Comparison of ENCODE assay signal across 9 mouse cellular contexts in genomic region chr7:6344124-6344523, GRCm38 (mm10). TPM values are rescaled to one million over a fixed set of nuclear protein-coding genes. Genes with fewer than 3 reads are reported as not detected.
A peak's percentile ranks its signal among the peaks of the same experiment; 100 is the strongest.
DNase-seq lines count a peak whose midpoint lies in the region; ATAC-seq and TF ChIP-seq lines count a peak whose summit lies in the region.
"Had no signal": no experiment of that assay in that cellular context is flagged by ENCODE, and none has a peak within 500 bp of the region (broad histone marks: within the 10 kb centered on the region; RNA-seq: fewer than 3 reads in every experiment).

No protein-coding gene starts in this region.

- 30% methylated on average over 10 of the region's 10 CpGs for WGBS in kidney, postnatal 0 days
- 32% methylated on average over 10 of the region's 10 CpGs for WGBS in forebrain, embryonic 10.5 days
- WGBS in limb, embryonic 10.5 days = 38% methylated on average over 10 of the region's 10 CpGs
- 31% methylated on average over 10 of the region's 10 CpGs for WGBS in neural tube, embryonic 14.5 days

- H3K27me3 ChIP-seq in kidney, postnatal 0 days (ENCODE audit: insufficient read depth, low read length) = no peaks in the 10 kb centered on the region
- no peaks in the 10 kb centered on the region for H3K27me3 ChIP-seq in forebrain, embryonic 10.5 days (ENCODE audit: poor library complexity, severe bottlenecking)
- H3K27me3 ChIP-seq in limb, embryonic 10.5 days (ENCODE audit: low read depth, poor library complexity, severe bottlenecking) = no peaks in the 10 kb centered on the region
- H3K27me3 ChIP-seq in neural tube, embryonic 14.5 days (ENCODE audit: control insufficient read depth, insufficient read depth, low read length) = no peaks in the 10 kb centered on the region

- no peak for DNase-seq in kidney, postnatal 0 days (ENCODE audit: low spot score)
- DNase-seq in kidney, adult 8-10 months = no peak
- no peak for DNase-seq in forebrain, embryonic 10.5 days (ENCODE audit: extremely low spot score, low spot score)
- DNase-seq in limb, embryonic 10.5 days (ENCODE audit: low spot score) = no peak
- no peak for DNase-seq in frontal cortex, postnatal 10 days (ENCODE audit: low spot score in 2 of 2)
- DNase-seq in layer of hippocampus, adult 9-11 months = no peak

- H3K9ac ChIP-seq in kidney, postnatal 0 days (ENCODE audit: low read depth, low read length) = peak overlapping the region; percentile 57
- no peak overlapping the region; the same call in none of the 2 replicates for H3K9ac ChIP-seq in neural tube, embryonic 14.5 days (replicated peaks; ENCODE audit: low read depth, low read length)

- H3K27ac ChIP-seq in kidney, postnatal 0 days = no peak overlapping the region
- H3K27ac ChIP-seq in forebrain, embryonic 10.5 days = peak overlapping the region; percentile 91; the same call in 1 of the 2 replicates
- H3K27ac ChIP-seq in limb, embryonic 10.5 days = peak overlapping the region; percentile 89; the same call in 1 of the 2 replicates
- H3K27ac ChIP-seq in neural tube, embryonic 14.5 days (ENCODE audit: low read depth, low read length) = peak overlapping the region; percentile 85

- no peaks in the 10 kb centered on the region for H3K9me3 ChIP-seq in kidney, postnatal 0 days (replicated peaks; ENCODE audit: low read length)
- H3K9me3 ChIP-seq in forebrain, embryonic 10.5 days = peaks cover 4% of the 10 kb centered on the region; the same call in 1 of the 2 replicates
- H3K9me3 ChIP-seq in limb, embryonic 10.5 days (replicated peaks) = no peaks in the 10 kb centered on the region
- H3K9me3 ChIP-seq in neural tube, embryonic 14.5 days (ENCODE audit: control insufficient read depth, low read length) = no peaks in the 10 kb centered on the region

- H3K4me3 ChIP-seq in kidney, postnatal 0 days (replicated peaks; ENCODE audit: low read depth, low read length) = peak overlapping the region; percentile 64
- peak overlapping the region; percentile 67 for H3K4me3 ChIP-seq in forebrain, embryonic 10.5 days
- H3K4me3 ChIP-seq in limb, embryonic 10.5 days = peak overlapping the region; percentile 66
- H3K4me3 ChIP-seq in neural tube, embryonic 14.5 days (ENCODE audit: low read depth, low read length) = peak overlapping the region; percentile 60

- H3K36me3 ChIP-seq in kidney, postnatal 0 days (ENCODE audit: insufficient read depth, low read length) = no peaks in the 10 kb centered on the region
- no peaks in the 10 kb centered on the region for H3K36me3 ChIP-seq in forebrain, embryonic 10.5 days (replicated peaks)
- no peaks in the 10 kb centered on the region for H3K36me3 ChIP-seq in limb, embryonic 10.5 days
- no peaks in the 10 kb centered on the region for H3K36me3 ChIP-seq in neural tube, embryonic 14.5 days (ENCODE audit: control insufficient read depth, insufficient read depth, low read length)

- no peak for TF ChIP-seq CTCF in kidney, postnatal 0 days (IDR thresholded peaks at IDR 0.05; ENCODE audit: low read depth)

- no peaks in the 10 kb centered on the region for H3K4me1 ChIP-seq in kidney, postnatal 0 days (replicated peaks; ENCODE audit: insufficient read depth, low read length)
- H3K4me1 ChIP-seq in forebrain, embryonic 10.5 days = peaks cover 3% of the 10 kb centered on the region; the same call in 1 of the 2 replicates
- no peaks in the 10 kb centered on the region for H3K4me1 ChIP-seq in limb, embryonic 10.5 days
- H3K4me1 ChIP-seq in neural tube, embryonic 14.5 days (ENCODE audit: control insufficient read depth, insufficient read depth, low read length) = no peaks in the 10 kb centered on the region

- peak overlapping the region; percentile 64 for H3K4me2 ChIP-seq in kidney, postnatal 0 days (ENCODE audit: low read length)
- peak overlapping the region; percentile 45 for H3K4me2 ChIP-seq in neural tube, embryonic 14.5 days (ENCODE audit: low read depth, low read length)

- ATAC-seq in kidney, postnatal 0 days (replicated peaks; ENCODE audit: low FRiP score, low read depth) = no peak
- ATAC-seq in neural tube, embryonic 14.5 days (ENCODE audit: low read depth) = peak; percentile 49
- no peak for ATAC-seq in megakaryocyte progenitor cell, adult 5-6 weeks (replicated peaks; ENCODE audit: poor library complexity)

RNA-seq across cellular contexts. Expression of gene Gm3854, which starts 0.6 kb away (rescaled TPM):
- polyA plus RNA-seq in kidney, postnatal 0 days (2015; fragmentation: Nextera tagmentation; extraction: Ambion mirVana) = 0.39 and 0.64 TPM in 2 replicates
- 2.7 and 3.4 TPM in 2 replicates for polyA plus RNA-seq in forebrain, embryonic 10.5 days (2016; fragmentation: Nextera tagmentation; extraction: Ambion mirVana)
- 2.6 and 2.8 TPM in 2 replicates for polyA plus RNA-seq in limb, embryonic 10.5 days (2016; fragmentation: Nextera tagmentation; extraction: Ambion mirVana)
- polyA plus RNA-seq in neural tube, embryonic 14.5 days (2014; fragmentation: Nextera tagmentation; extraction: Ambion mirVana) = 7.8 and 9.4 TPM in 2 replicates
- total RNA-seq in megakaryocyte progenitor cell, adult 5-6 weeks (2015) = 0.20 TPM in 2 replicates
- total RNA-seq in megakaryocyte progenitor cell, adult 5-6 weeks (2017) = 0.57 and 0.79 TPM in 2 replicates

RNA-seq across cellular contexts. Expression of gene Zfp583, which starts 13.0 kb away (rescaled TPM):
- polyA plus RNA-seq in kidney, postnatal 0 days (2015; fragmentation: Nextera tagmentation; extraction: Ambion mirVana) = 3.2 and 4.2 TPM in 2 replicates
- polyA plus RNA-seq in forebrain, embryonic 10.5 days (2016; fragmentation: Nextera tagmentation; extraction: Ambion mirVana) = 6.0 and 6.8 TPM in 2 replicates
- polyA plus RNA-seq in limb, embryonic 10.5 days (2016; fragmentation: Nextera tagmentation; extraction: Ambion mirVana) = 5.2 and 6.7 TPM in 2 replicates
- polyA plus RNA-seq in neural tube, embryonic 14.5 days (2014; fragmentation: Nextera tagmentation; extraction: Ambion mirVana) = 15.6 and 17.0 TPM in 2 replicates
- total RNA-seq in megakaryocyte progenitor cell, adult 5-6 weeks (2015) = 4.0 TPM in 2 replicates
- 2.2 and 3.3 TPM in 2 replicates for total RNA-seq in megakaryocyte progenitor cell, adult 5-6 weeks (2017)
- polyA plus RNA-seq: Patski had no signal

RNA-seq across cellular contexts. Expression of gene Zfp78, which starts 19.0 kb away (rescaled TPM):
- polyA plus RNA-seq in kidney, postnatal 0 days (2015; fragmentation: Nextera tagmentation; extraction: Ambion mirVana) = 1.4 and 2.0 TPM in 2 replicates
- 1.9 and 2.1 TPM in 2 replicates for polyA plus RNA-seq in forebrain, embryonic 10.5 days (2016; fragmentation: Nextera tagmentation; extraction: Ambion mirVana)
- polyA plus RNA-seq in limb, embryonic 10.5 days (2016; fragmentation: Nextera tagmentation; extraction: Ambion mirVana) = 1.3 and 1.4 TPM in 2 replicates
- 5.0 and 6.1 TPM in 2 replicates for polyA plus RNA-seq in neural tube, embryonic 14.5 days (2014; fragmentation: Nextera tagmentation; extraction: Ambion mirVana)
- 2.8 and 4.8 TPM in 2 replicates for total RNA-seq in megakaryocyte progenitor cell, adult 5-6 weeks (2015)
- total RNA-seq in megakaryocyte progenitor cell, adult 5-6 weeks (2017) = 3.1 and 3.5 TPM in 2 replicates

RNA-seq across cellular contexts. Expression of gene Zfp28, which starts 39.0 kb away (rescaled TPM):
- 6.2 and 7.4 TPM in 2 replicates for polyA plus RNA-seq in kidney, postnatal 0 days (2015; fragmentation: Nextera tagmentation; extraction: Ambion mirVana)
- polyA plus RNA-seq in forebrain, embryonic 10.5 days (2016; fragmentation: Nextera tagmentation; extraction: Ambion mirVana) = 9.3 and 10.9 TPM in 2 replicates
- 9.2 and 13.9 TPM in 2 replicates for polyA plus RNA-seq in limb, embryonic 10.5 days (2016; fragmentation: Nextera tagmentation; extraction: Ambion mirVana)
- 17.8 and 19.7 TPM in 2 replicates for polyA plus RNA-seq in neural tube, embryonic 14.5 days (2014; fragmentation: Nextera tagmentation; extraction: Ambion mirVana)
- 1.4 and 2.4 TPM in 2 replicates for total RNA-seq in megakaryocyte progenitor cell, adult 5-6 weeks (2015)
- total RNA-seq in megakaryocyte progenitor cell, adult 5-6 weeks (2017) = 1.5 and 2.2 TPM in 2 replicates

RNA-seq across cellular contexts. Expression of gene Smim17, which starts 54.4 kb away (rescaled TPM):
- not detected in 2 replicates for polyA plus RNA-seq in kidney, postnatal 0 days (2015; fragmentation: Nextera tagmentation; extraction: Ambion mirVana)
- 0.34 and 0.90 TPM in 2 replicates for polyA plus RNA-seq in forebrain, embryonic 10.5 days (2016; fragmentation: Nextera tagmentation; extraction: Ambion mirVana)
- 0.09 and 0.34 TPM in 2 replicates for polyA plus RNA-seq in limb, embryonic 10.5 days (2016; fragmentation: Nextera tagmentation; extraction: Ambion mirVana)
- 6.7 and 9.4 TPM in 2 replicates for polyA plus RNA-seq in neural tube, embryonic 14.5 days (2014; fragmentation: Nextera tagmentation; extraction: Ambion mirVana)
- total RNA-seq in megakaryocyte progenitor cell, adult 5-6 weeks (2015) = not detected in 2 replicates
- total RNA-seq in megakaryocyte progenitor cell, adult 5-6 weeks (2017) = not detected in 2 replicates
